Mouse (Mus musculus) thymus, postnatal 4 days (tissue): ENCODE results near the gene Dedd.

Experiments used
- DNase-seq: peaks from one replicate; pipeline ENCODE4 v3.0.0; 2021

Dedd gene

GRCm38 (mm10) chr1:171361106-171362103 is 32.5 kb downstream of the Dedd start:
- DNase-seq = peak; percentile 79

- DNase-seq = no peak
Observed at GRCm38 (mm10) chr1:171365934-171366333, 37.0 kb downstream of the Dedd start.

GRCm38 (mm10) chr1:171369845-171370556 is 41.1 kb downstream of the Dedd start, which contains the start of gene Nectin4:
Gene Nectin4 (plus strand): TSS chr1:171370099.
- no peak for DNase-seq

- DNase-seq = no peak
Observed at GRCm38 (mm10) chr1:171372880-171373279, 43.9 kb downstream of the Dedd start.

GRCm38 (mm10) chr1:171373946-171374345 is 45.0 kb downstream of the Dedd start:
- no peak for DNase-seq

GRCm38 (mm10) chr1:171375646-171376097 is 46.7 kb downstream of the Dedd start:
- no peak for DNase-seq

- no peak for DNase-seq
Observed at GRCm38 (mm10) chr1:171378298-171378697, 49.4 kb downstream of the Dedd start.

- DNase-seq = peak; percentile 87
Observed at GRCm38 (mm10) chr1:171379935-171380599, 51.1 kb downstream of the Dedd start.

GRCm38 (mm10) chr1:171382096-171382620 is 53.2 kb downstream of the Dedd start:
- no peak for DNase-seq

- DNase-seq = no peak
Observed at GRCm38 (mm10) chr1:171384361-171384760, 55.4 kb downstream of the Dedd start.

- DNase-seq = no peak
Observed at GRCm38 (mm10) chr1:171385171-171385570, 56.2 kb downstream of the Dedd start.

- DNase-seq = peak; percentile 79
Observed at GRCm38 (mm10) chr1:171387099-171387498, 58.2 kb downstream of the Dedd start.

- DNase-seq = peak; percentile 88
Observed at GRCm38 (mm10) chr1:171388376-171389102, 59.6 kb downstream of the Dedd start, which contains the start of gene Arhgap30. Gene Arhgap30 (plus strand): TSS chr1:171388954.

- DNase-seq = peak; percentile 80
Observed at GRCm38 (mm10) chr1:171390101-171390500, 61.2 kb downstream of the Dedd start.
